Mouse (Mus musculus) erythroblast, embryonic 14.5 days (primary cell): ENCODE results near the gene Gm10337.

Experiments
- GATA1 ChIP-seq: IDR thresholded peaks from 2 replicates; pipeline ENCODE4 v1.6.1; 2012; ENCODE audit warnings: low read length, inconsistent platforms, mixed read lengths
- TAL1 ChIP-seq: IDR thresholded peaks from 3 replicates; pipeline ENCODE4 v1.6.1; 2012; ENCODE audit warnings: low read length, inconsistent platforms, mixed read lengths

GRCm38 (mm10) chr15:102516293-102516692 lies 12.8 kb downstream of the Gm10337 start:
- TF ChIP-seq GATA1 (no peak), TAL1 (no peak)
